Comparison of ENCODE assay signal across 7 mouse cellular contexts in the genomic region with DNA sequence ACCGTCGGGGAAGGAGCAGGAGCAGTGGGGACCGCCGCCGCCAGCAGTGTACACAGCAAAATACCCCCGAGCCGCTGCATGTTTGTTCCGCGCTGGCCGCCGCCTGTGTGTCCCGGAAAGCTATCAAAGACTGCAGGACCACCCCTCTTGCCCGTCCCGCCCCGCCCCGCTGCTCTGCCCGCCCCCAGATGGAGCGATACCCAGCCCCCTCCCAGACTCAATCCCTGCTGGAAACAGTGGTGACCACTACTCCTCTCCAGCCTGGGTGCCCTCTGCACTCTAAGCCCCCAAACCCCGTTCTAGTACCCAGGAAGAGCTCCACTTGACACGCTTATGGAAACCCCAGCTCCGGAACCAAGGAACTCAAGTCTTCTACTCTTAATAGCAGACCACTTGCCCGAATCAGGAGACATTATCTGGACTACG. TPM values are rescaled to one million over a fixed set of nuclear protein-coding genes. Genes with fewer than 3 reads are reported as not detected.
DNase-seq lines count a peak whose midpoint lies in the region; ATAC-seq lines count a peak whose summit lies in the region.

No protein-coding gene starts in this region.

- H3K9me3 ChIP-seq in megakaryocyte, embryonic 14.5 days: 0 out of 2 replicates have a peak, but pooled peaks cover 5% of the 10 kb centered on the region
- H3K9me3 ChIP-seq in embryonic facial prominence, embryonic 13.5 days: no peaks in the 10 kb centered on the region
- H3K9me3 ChIP-seq in intestine, embryonic 14.5 days (ENCODE audit: control insufficient read depth, low read length): no peaks in the 10 kb centered on the region

- H3K4me3 ChIP-seq in megakaryocyte, embryonic 14.5 days (replicated peaks): peak overlapping the region; percentile 5
- peak overlapping the region; percentile 61 for H3K4me3 ChIP-seq in embryonic facial prominence, embryonic 13.5 days
- peak overlapping the region; percentile 56 for H3K4me3 ChIP-seq in intestine, embryonic 14.5 days (ENCODE audit: low read depth, low read length)

- no peaks in the 10 kb centered on the region for H3K36me3 ChIP-seq in megakaryocyte, embryonic 14.5 days (replicated peaks; ENCODE audit: low read length)
- H3K36me3 ChIP-seq in embryonic facial prominence, embryonic 13.5 days: no peaks in the 10 kb centered on the region
- no peaks in the 10 kb centered on the region for H3K36me3 ChIP-seq in intestine, embryonic 14.5 days (ENCODE audit: control insufficient read depth, insufficient read depth, low read length)

- under 1% methylated on average over 23 of the region's 23 CpGs for WGBS in embryonic facial prominence, embryonic 13.5 days
- 1% methylated on average over 23 of the region's 23 CpGs for WGBS in intestine, embryonic 14.5 days

- H3K4me2 ChIP-seq in embryonic facial prominence, embryonic 13.5 days: peak overlapping the region; percentile 71
- H3K4me2 ChIP-seq in intestine, embryonic 14.5 days (ENCODE audit: low read length): peak overlapping the region; percentile 42

- H3K27ac ChIP-seq in embryonic facial prominence, embryonic 13.5 days: peak overlapping the region; percentile 78
- H3K27ac ChIP-seq in intestine, embryonic 14.5 days (ENCODE audit: low read depth): peak overlapping the region; percentile 80

- peaks cover 51% of the 10 kb centered on the region for H3K27me3 ChIP-seq in megakaryocyte, embryonic 14.5 days (replicated peaks)
- H3K27me3 ChIP-seq in embryonic facial prominence, embryonic 13.5 days: no peaks in the 10 kb centered on the region
- H3K27me3 ChIP-seq in intestine, embryonic 14.5 days (replicated peaks; ENCODE audit: control insufficient read depth, insufficient read depth, low read length): no peaks in the 10 kb centered on the region

- peak; percentile 77 for DNase-seq in intestine, embryonic 14.5 days (ENCODE audit: low spot score)
- DNase-seq in lung, postnatal 14 days: peak; percentile 29
- no peak for DNase-seq in left cerebral cortex, adult 9 months (ENCODE audit: low spot score in 2 of 2)

- no peak for ATAC-seq in megakaryocyte, adult 5-6 weeks (ENCODE audit: poor library complexity, severe bottlenecking)
- 0 out of 2 replicates have a peak, but pooled peaks have one; percentile 8 for ATAC-seq in embryonic facial prominence, embryonic 13.5 days (ENCODE audit: insufficient number of reproducible peaks, insufficient read depth, low FRiP score, low TSS enrichment, low read depth)
- ATAC-seq in intestine, embryonic 14.5 days (replicated peaks; ENCODE audit: low FRiP score, low TSS enrichment, low read depth): peak; percentile 51; the same call in 1 of the 2 replicates
- ATAC-seq in megakaryocyte progenitor cell, adult 5-6 weeks (replicated peaks; ENCODE audit: poor library complexity): no peak

- H3K4me1 ChIP-seq in megakaryocyte, embryonic 14.5 days: peaks cover 10% of the 10 kb centered on the region; the same call in 1 of the 2 replicates
- peaks cover 51% of the 10 kb centered on the region for H3K4me1 ChIP-seq in embryonic facial prominence, embryonic 13.5 days
- peaks cover 33% of the 10 kb centered on the region for H3K4me1 ChIP-seq in intestine, embryonic 14.5 days (replicated peaks; ENCODE audit: control insufficient read depth, insufficient read depth, low read length)

- H3K9ac ChIP-seq in embryonic facial prominence, embryonic 13.5 days: peak overlapping the region; percentile 80
- peak overlapping the region; percentile 61 for H3K9ac ChIP-seq in intestine, embryonic 14.5 days (ENCODE audit: low read length)

RNA-seq across cellular contexts. Expression of a gene that starts 0.5 kb away (rescaled TPM):
- polyA plus RNA-seq in megakaryocyte, embryonic 14.5 days (2012; ENCODE audit: insufficient read depth, low replicate concordance): 0.08 TPM in 1 of 2 replicates, not detected in the other
- 0.16 TPM in 1 of 2 replicates, not detected in the other for total RNA-seq in megakaryocyte, adult 5-6 weeks (2015)
- total RNA-seq in megakaryocyte, adult 5-6 weeks (2017): not detected in 2 replicates
- polyA plus RNA-seq in embryonic facial prominence, embryonic 13.5 days (2015; fragmentation: Nextera tagmentation; extraction: Ambion mirVana): 43.9 and 67.9 TPM in 2 replicates
- polyA plus RNA-seq in intestine, embryonic 14.5 days (2014; fragmentation: Nextera tagmentation; extraction: Ambion mirVana): 22.9 and 27.4 TPM in 2 replicates
- 0.07 TPM in 1 of 2 replicates, not detected in the other for total RNA-seq in megakaryocyte progenitor cell, adult 5-6 weeks (2015)
- total RNA-seq in megakaryocyte progenitor cell, adult 5-6 weeks (2017): not detected in 2 replicates

Comparison
In these comparisons a context has a peak if more than half of its experiments do, and no peak if none do; other contexts are left out.
1. H3K4me3 ChIP-seq: peak in every context shown above with its lines; median percentile 61 in embryonic facial prominence, embryonic 13.5 days; 56 in intestine, embryonic 14.5 days; 5 in megakaryocyte, embryonic 14.5 days.
2. ATAC-seq: peak in embryonic facial prominence, embryonic 13.5 days (single experiment) and intestine, embryonic 14.5 days (single experiment); none in megakaryocyte, adult 5-6 weeks (single experiment) and megakaryocyte progenitor cell, adult 5-6 weeks (single experiment).
3. DNase-seq: peak in intestine, embryonic 14.5 days (single experiment) and lung, postnatal 14 days (single experiment); none in left cerebral cortex, adult 9 months (0 of 2).
4. RNA of a gene that starts 0.5 kb away (polyA plus RNA-seq): 43.9 to 67.9 TPM in embryonic facial prominence, embryonic 13.5 days and 22.9 to 27.4 TPM in intestine, embryonic 14.5 days; 0.08 TPM in megakaryocyte, embryonic 14.5 days; every median in the first group is over 10 times any median in the second.